Mouse (Mus musculus): ENCODE measurements around the gene Lrig2.

Lrig2 gene

GRCm38 (mm10) chr3:104511538-104512423 is at the start of gene Lrig2:
Lrig2 (minus strand) TSS chr3:104511918.
- DNase-seq (ENCODE audit: low spot score in 2 of 2): peak; percentile 97

- DNase-seq (ENCODE audit: low spot score in 2 of 2): no peak
These were observed 44.9 kb upstream of the Lrig2 start for GRCm38 (mm10) chr3:104556624-104557023.

- no peak for DNase-seq (ENCODE audit: low spot score in 2 of 2)
These were observed 38.9 kb upstream of the Lrig2 start for GRCm38 (mm10) chr3:104550594-104550993.

- no peak for DNase-seq (ENCODE audit: low spot score in 2 of 2)
These were observed 36.8 kb upstream of the Lrig2 start for GRCm38 (mm10) chr3:104548367-104549087.

- DNase-seq (ENCODE audit: low spot score in 2 of 2): no peak
These were observed 32.1 kb upstream of the Lrig2 start for GRCm38 (mm10) chr3:104543825-104544224.

GRCm38 (mm10) chr3:104542065-104542429 is 30.3 kb upstream of the Lrig2 start:
- DNase-seq (ENCODE audit: low spot score in 2 of 2): no peak

GRCm38 (mm10) chr3:104541139-104542064 is 29.7 kb upstream of the Lrig2 start:
- peak; percentile 39 to 54 for DNase-seq (ENCODE audit: low spot score in 2 of 2)

GRCm38 (mm10) chr3:104540480-104541138 is 28.9 kb upstream of the Lrig2 start:
- DNase-seq (ENCODE audit: low spot score in 2 of 2): no peak

- no peak for DNase-seq (ENCODE audit: low spot score in 2 of 2)
These were observed 21.5 kb upstream of the Lrig2 start for GRCm38 (mm10) chr3:104533223-104533622.

- no peak for DNase-seq (ENCODE audit: low spot score in 2 of 2)
These were observed 14.6 kb upstream of the Lrig2 start for GRCm38 (mm10) chr3:104526115-104526882.

GRCm38 (mm10) chr3:104525516-104525915 is 13.8 kb upstream of the Lrig2 start:
- DNase-seq (ENCODE audit: low spot score in 2 of 2): no peak

- DNase-seq (ENCODE audit: low spot score in 2 of 2): no peak
These were observed 13.3 kb upstream of the Lrig2 start for GRCm38 (mm10) chr3:104525029-104525428.

GRCm38 (mm10) chr3:104523333-104523871 is 11.7 kb upstream of the Lrig2 start:
- no peak for DNase-seq (ENCODE audit: low spot score in 2 of 2)

- no peak for DNase-seq (ENCODE audit: low spot score in 2 of 2)
These were observed 9.7 kb upstream of the Lrig2 start for GRCm38 (mm10) chr3:104521341-104521924.

- no peak for DNase-seq (ENCODE audit: low spot score in 2 of 2)
These were observed 8.8 kb upstream of the Lrig2 start for GRCm38 (mm10) chr3:104520471-104520870.

- no peak for DNase-seq (ENCODE audit: low spot score in 2 of 2)
These were observed 7.2 kb upstream of the Lrig2 start for GRCm38 (mm10) chr3:104518931-104519330.

GRCm38 (mm10) chr3:104518411-104518810 is 6.7 kb upstream of the Lrig2 start:
- peak in 1 of 2 experiments; percentile 18 for DNase-seq (ENCODE audit: low spot score in 2 of 2)

- no peak for DNase-seq (ENCODE audit: low spot score in 2 of 2)
These were observed 5.4 kb upstream of the Lrig2 start for GRCm38 (mm10) chr3:104517161-104517560.

GRCm38 (mm10) chr3:104514510-104514909 is 2.8 kb upstream of the Lrig2 start:
- DNase-seq (ENCODE audit: low spot score in 2 of 2): no peak

- DNase-seq (ENCODE audit: low spot score in 2 of 2): no peak
These were observed 668 bp upstream of the Lrig2 start for GRCm38 (mm10) chr3:104512424-104512748.
